Mouse (Mus musculus) kidney, adult 11 months (tissue): ENCODE measurements at regions not wholly inside any gene's neighbourhood (a gene's known extent, or its start where the extent isn't known, plus 50 kb on each side); places are given as distances from the start of the nearest gene placed in this dataset.
"Not testable (repeated sequence)": the region's sequence is repeated elsewhere in the genome, so short reads cannot be mapped to it uniquely, and the experiment has no call there.

ENCODE experiments used
- DNase-seq: peaks from one replicate; pipeline ENCODE4 v3.0.0; 2022

DNA sequence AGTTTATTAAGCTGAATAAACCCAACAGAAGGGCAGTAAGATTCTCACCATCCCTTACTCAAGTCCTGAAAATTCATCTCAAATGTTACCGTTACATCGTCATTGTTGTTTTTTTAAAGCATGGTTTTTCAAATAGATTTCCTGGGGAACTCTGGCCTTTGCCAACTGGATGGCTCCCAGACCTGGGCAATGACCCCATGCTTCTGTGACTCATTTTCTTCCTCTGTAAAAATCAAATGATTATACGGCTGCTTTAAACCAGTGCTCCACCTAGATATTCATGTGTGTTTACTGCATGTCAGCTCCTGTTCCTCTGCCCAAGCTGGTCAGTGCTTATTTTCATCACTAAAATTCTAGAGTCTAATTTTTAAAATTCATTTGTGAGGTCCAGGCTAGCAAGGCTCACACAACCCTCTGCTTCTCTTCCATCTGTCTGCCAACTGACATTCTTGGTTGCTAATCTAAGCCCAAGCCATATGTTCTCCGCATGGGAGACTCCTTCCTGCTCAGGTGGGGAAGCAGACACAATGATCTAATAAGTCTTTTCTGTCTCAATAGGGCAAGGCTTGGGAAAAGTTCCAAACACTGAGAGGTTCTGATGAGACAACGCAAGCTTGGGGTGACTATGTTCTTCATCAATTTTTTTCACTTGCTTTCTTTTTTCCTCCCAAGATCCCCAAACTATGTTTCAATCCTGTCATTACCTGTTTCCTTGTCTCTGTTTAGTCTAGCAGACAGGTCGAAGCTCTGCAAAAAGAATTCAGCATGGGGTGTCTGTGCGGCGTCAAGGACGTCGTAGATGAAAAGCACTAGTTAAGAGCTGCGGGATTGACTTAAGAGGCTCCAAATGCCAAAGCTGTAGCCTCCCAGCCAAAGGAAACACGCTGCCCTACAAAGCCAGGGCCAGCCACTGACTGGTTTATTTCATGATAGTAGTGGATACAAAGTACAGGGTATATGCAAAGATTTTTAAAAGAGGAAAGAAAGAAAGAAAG, 594.7 kb downstream of the Efna5 start:
- no peak for DNase-seq

DNA sequence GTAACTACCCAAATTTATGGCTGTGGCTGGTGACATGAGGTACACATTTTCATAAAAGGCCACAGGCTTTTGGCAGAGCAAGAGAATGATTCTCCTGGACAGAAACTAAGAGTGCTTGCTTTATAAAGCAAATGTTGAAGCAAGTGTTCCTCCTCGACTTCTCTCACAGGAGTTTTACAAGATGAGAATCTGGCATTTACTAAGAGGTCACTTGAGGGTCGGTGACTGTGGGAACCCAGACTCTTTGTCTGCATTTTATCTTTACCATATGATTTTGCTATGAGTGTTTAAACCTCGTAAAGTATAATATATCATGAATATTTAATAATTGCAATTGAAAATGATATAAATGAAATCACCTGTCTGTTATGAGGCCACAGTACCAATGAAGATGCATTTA, 600.9 kb downstream of the Efna5 start:
- no peak for DNase-seq

DNA sequence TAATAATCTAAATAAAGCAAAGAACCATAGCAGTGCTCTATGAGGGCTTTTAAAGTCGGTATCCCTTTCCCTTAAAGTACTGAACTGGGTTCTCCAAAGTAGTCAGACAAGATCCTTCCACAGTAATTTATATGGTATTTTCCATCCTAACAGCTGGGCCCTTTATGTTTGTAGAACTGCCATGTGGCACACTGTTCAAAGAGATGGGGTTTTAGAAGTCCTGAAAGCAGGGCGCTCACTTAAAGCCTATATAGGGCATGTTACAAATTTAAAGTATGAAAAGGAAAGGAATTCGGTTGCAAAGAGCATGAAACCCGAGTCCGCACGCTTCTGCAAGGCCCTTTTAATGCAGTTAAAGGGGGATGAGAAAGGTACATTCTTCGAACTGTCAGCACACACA, 609.7 kb downstream of the Efna5 start:
- DNase-seq = no peak

DNA sequence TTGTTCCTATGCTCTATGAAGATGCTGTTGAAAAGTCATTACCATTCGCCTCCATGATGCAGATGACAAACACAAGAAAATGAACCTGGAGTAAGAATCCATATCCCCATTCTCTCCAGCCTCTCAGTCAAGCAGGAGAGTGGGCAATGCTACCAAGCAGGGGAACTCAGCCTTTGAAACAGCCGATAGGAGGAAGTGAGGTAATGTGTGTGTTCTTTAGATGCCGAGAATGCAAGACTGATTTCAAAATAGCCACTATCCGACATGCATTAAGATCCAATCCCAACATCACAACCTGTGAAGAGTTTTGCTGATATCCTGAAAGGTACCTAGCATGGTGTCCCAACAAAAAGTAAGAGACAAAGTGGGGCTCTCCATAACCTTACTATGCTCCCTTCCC, 611.8 kb downstream of the Efna5 start:
- DNase-seq = no peak

DNA sequence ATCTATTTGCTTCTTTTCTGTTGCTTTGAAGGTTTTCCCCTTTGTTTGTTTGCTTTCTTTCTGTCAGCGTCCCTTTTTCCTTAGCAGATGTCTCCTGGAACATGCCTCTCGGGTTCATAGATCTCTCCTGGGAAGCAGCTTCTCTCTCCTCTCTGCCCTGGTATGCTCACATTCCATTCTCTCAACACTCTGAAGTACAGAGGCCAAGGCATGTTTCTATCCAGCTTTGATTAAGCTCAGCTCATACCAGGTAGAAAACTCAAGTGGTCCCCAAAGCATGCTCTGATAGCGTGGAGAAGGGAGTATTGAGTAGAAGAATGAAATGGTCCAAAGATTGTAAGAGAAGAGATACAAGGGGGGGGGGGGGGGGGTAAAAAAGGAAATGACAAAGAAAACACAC, 627.7 kb downstream of the Efna5 start:
- no peak for DNase-seq

DNA sequence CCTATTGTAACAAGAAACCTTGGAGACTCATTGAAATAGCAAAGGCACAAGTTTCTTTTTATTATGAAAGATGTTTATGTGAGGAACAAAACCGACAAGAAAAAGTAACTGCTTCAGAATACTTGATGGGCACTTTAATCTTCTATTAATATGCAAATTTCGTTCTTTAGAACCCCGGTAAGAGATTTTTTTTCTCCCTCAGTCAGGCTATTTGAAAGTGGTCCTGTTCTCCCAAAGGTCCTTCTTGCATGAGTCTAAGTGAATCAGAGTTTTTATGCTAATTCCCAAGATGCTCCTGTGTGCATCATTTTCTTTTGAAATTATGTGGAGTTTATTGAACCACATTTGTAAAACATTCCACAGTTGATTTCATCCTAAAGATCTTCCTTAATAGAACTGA, 633.1 kb downstream of the Efna5 start:
- no peak for DNase-seq

DNA sequence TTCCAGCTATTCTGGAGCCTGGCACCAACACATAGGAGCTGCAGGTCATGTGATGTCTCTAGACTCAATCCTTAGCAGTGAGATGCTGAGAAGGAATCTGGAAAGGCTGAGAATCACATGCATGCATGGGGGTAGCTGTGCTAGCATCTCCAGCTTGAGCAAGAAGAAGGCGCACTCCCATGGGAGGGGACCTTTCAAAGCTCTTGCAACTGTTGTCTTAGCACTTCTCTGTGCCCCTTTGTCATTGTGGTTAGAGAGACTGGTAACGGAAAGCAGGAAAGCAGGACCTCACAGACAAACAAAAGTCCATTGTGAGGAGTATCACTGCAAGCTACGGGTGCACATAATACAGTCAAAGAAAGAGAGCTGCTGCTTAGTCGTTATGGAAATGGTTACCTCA, 634.5 kb downstream of the Efna5 start:
- DNase-seq = no peak

DNA sequence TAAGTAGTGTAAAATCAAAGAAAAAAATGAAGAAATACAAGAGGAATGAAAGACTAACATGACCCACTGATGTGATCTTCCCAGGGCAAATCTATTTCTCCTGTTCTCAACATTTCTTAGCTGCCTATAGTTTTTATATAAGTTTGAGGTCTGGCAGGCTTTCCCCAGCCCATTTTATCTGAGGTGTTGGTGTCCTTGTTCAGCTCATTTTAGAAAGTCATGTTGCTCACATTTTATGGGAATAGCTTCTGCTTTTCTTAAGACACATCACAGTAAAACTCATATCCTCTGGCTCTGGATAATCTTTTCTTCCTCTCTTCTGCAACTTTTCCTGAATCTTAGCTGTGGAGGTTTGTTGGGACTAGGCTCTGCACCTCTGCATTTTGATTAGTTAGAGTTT, 650.2 kb downstream of the Efna5 start:
- no peak for DNase-seq

DNA sequence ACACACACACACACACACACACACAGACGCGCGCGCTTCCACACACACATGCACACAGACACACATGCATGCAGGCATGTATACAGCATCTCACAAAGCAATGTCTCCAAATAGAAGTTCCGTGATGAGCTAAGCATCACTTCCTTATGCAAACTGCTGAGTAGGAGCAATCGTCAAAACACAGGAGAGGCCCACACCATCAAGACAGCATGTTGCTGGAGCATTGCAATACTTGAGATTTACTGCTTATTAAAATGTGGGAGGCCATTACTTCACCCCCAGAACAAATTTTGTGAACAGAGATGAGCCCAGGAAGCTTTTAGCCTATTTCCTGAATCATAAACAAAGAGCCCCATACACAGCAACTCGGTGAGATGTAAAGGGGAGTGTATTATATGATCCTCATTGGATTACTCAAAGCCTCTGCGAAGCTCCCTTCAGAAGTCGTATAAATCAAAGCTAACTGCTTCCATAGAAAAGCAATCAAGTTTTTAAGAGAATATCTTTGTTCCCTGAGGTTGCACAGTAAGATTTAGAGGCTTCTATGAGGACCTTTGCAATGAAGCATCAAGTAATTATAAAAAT, 670.6 kb downstream of the Efna5 start:
- DNase-seq = no peak

DNA sequence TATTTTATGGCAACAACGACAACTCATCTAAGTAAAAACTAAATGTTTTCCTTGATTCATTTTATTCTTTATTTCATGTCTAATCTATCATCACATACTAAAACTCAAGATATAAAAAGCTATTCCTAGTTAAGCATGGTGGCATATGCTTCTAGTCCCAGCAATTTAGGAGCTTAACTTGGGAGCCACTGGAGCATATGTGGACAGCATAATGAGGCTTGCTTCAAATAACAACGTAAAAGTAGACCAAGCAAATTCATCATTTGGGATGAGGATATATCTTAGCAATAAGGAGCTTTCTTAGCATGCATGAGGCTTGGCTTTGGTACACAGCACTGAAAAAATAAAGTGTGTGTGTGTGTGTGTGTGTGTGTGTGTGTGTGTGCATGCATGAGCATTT, 678.5 kb downstream of the Efna5 start:
- DNase-seq = no peak

DNA sequence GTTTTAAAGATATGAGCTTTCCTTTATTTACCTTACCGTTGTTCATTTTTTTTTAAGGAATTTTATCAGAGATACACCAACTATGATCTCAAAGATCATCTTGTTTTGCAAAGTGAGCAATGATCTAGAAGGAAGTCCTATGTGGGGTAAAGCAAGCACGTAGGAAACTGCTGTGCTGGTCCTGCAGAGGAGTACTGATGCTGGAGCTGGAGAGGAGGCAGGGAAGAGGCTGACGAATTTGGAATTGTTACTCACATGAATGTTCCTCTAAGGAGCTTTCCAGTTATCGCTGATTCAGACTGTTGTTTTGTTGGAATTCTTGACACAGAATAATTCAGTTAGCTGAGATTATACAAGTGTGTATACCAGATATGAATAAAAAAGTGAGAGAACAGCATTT, 680.6 kb downstream of the Efna5 start:
- DNase-seq = no peak

DNA sequence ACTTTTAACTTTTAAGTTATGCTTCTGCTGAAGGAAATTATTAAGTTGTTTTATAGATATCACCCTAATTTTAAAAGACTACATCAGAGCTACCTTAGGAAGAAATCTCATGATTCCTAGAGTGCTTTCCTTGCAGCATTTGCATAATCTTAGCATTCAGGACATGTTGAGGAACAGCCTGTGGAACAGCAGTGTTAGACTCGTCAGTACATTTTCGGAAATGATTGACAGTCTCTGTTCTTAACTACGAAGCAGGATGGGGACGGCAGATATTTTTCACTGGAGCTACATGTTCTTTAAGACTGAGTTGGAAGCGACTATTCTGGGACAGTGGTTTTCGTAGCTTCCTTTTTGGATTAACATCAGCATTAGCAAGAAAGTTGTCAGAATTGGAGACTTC, 681.6 kb downstream of the Efna5 start:
- DNase-seq = no peak

DNA sequence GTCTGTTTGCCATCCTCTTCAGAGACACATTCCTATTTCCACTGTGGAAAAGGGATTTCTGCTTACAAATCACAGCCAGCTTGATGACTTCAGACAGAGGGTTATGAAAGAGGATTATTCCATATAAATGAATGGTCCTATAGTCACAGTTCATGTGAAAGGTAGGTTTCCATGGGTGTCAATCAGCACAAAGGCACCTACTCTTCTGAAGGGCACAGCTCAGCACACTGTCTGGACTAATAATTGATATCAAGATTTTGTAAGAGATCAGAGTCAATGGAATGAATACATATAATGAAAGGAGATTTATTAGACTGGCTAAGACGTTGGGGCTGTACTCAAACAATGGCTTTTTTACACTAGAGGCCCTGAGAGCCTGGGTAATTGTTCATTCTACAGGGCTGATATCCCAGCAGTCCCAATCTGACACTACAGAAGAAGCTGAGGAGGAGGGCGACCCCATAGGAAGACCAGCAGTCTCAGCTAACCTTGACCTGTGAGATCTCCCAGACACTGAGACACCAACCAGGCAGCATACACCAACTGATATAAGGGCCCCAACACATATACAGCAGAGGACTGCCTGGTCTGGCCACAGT, 702.4 kb downstream of the Efna5 start:
- DNase-seq = no peak

DNA sequence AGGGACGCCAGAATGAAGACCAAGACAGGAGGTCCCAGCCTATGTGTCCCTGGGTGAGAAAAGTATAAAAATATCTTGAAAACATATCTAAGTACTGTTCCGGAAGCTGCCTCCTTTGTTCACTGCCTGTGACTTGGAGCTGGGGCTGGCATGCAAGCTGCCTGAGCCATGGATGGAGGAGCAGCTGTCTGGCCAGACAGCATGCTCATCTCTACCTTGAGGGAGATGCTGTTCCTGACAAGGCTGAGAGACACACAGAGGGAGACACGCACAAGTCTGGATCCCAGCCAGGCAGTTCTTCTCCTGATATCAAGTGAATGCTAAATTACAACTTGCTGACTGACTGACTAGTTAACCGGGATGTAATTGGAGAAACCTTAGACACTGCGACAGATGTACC, 704.8 kb downstream of the Efna5 start:
- no peak for DNase-seq

DNA sequence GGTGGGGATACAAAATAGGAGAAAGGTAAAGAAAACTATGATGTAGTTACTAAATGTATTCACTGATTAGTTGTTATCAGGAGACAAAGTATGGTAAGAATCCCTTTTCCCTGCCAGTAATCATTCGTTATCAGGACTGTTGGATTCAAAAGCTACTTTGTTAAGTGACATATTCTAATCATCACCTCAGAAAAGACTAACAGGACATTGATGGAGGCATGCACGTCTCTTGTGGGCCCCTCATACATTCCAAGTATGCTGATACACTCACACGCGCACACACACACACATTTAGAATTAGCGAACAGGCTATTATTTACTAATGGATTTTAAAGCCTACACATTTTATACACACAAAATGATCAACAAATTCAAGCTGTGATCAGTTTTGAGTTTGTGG, 708.8 kb downstream of the Efna5 start:
- no peak for DNase-seq

DNA sequence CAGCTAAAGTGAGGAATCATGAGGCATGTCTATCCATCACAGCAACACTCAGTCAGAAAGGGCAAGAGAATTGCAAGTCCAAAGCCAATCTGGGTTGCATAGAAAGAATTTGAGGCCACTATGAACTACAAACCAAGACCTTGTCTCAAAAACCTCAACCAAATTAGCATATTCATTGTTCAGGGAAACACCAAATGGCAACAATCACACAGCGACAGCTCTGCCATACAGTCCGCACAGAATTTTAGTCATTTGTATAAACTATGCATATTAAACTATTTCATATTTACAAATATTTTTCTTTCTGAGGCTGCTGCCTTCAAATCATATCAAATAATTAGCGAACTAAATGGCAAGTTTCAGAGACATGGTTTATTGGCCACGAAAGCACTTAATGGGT, 709.6 kb downstream of the Efna5 start:
- DNase-seq = no peak

DNA sequence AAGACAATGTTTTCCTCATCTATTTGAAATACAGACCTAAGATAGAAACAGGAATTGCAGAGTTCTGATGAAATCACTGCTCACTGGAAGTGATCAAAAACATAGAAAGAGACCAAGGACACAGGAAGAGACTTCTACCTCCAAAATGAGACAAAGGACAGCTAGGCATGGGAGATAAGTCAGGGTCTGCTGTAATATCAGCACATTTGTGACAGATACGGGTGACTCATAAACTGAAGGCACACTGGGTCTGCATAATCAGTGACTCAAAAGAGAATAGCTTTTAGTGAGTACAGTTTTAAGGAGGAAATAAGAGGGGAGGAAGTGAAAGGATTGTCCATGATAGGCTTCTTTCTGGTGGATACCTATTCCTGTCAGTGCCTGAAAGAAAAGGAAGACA, 719.7 kb downstream of the Efna5 start:
- DNase-seq = no peak

DNA sequence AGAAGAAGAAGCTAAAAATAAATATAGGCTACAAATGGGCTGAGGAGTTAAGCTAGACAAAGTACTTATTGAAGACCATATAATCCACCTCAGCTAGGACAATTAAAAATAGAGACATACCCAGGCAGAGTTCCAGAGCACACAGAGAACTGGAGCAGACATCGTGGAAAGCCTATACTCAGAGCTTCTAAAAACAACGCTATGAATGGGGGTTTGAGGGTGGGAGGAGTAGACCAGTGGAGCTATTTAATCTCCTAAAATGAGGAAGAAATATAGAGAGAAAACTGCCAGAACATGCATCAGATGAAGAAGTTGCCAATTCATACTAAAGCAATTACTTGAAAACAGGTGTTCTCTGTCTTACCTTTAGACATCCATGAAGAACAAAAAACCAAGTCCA, 720.8 kb downstream of the Efna5 start:
- DNase-seq = no peak

DNA sequence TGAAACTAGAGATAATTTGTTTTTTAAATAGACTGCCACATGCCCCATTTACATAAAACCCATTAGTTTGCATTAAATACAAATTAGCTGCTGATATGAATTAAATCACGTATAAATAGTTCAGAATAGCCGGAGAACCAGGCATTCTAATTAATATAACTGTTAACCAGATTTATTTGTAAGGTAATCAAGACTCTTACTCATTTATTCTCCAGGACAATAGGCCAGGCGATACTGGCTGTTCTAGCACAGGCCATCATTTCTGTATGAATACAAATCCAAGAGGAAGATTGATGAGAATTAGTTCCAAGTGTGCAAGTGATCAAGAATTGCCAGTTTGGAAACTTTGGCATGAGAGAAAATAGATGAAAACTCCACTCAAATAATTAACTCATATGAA, 746.1 kb downstream of the Efna5 start:
- no peak for DNase-seq

DNA sequence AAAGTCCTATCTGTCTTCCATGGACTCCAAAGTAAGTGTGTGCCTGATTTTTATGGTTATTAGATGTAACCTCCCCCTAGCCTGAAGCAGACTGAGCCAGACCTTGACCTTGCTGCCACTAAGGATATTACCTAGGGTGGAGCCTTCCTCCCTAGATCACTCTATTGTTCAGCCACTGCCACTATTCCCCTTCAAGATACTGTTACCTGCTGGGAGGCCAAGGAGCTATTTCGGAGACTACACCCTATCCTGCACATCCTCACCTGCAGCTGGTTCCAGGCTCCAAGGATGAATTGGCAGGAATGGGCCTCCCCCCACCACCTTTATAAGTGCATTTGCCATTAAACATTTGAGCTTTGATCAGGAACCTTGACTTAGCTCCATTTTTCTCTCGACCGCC, 769.4 kb downstream of the Efna5 start:
- DNase-seq = not testable (repeated sequence)

DNA sequence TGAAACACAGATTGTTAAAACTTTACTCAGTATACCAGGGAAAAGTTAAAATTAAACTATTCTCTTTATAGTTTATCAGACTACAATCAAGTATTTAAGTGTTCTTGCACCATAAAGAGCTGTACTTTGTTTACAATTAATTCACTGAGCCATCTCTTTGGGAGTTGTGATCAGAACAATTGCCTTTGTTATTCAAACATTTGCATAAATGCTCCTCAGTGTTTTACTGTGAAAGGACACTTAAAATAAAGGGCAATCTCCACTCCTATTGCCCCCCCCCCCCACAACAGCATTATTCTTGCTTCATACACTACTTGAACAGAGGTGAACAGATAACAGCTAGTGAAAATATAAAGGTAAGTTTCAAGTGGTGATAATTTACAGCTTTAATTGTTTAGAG, 772.1 kb downstream of the Efna5 start:
- no peak for DNase-seq

DNA sequence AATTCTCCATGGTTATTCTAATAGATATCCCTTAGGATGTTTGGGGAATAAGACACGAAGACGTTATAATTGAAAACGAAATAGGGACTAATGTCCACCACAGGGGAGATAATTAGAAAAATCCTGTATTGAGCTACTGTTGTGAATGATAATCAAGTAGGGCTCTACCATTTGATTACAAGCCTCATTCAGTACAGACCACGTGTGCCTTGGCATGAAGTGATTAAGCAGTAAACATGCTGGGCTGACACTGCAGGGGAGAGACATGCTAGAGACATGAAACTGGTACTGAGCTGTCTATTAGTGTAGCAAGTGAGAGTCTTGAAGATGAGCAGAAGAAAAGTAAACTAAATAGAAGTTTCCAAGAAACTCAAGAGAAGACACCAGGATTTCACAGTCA, 797.8 kb downstream of the Efna5 start:
- no peak for DNase-seq

DNA sequence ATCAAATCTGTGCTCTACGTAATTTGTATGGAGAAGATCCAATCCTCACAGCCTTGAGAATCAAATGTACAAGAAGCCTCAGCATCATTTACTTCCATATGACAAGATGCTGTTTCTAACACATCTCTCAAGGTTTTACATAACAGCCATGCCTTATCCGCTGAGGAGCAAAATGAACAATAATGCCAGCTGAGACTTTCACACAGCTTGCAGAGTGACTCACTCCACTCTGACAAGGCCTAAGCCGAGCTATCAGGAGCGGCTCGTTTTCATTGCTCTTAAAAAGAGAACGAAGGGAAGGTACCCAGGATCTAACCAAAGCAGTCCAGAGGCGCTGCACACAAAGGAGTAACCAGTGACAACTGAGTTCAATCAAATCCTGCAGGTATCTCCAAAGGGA, 803.5 kb downstream of the Efna5 start:
- no peak for DNase-seq

DNA sequence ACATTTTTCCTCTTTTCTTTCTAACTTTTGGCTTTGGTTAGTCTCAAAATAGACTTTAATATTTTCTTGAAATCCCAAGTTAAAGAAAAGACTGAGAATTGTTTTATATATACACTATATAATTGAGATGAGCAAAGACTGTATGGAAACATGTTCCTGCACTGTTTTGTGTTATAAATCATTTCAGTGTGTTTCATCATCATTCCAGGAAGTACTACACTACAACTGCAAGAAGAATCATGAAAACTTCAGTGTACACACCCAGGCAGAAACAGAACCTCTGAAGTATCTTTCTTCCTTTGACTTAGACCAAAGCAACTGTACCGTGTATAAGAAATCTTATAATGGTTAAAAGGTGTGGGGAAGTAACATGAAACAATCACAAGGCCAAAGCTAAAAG, 816.2 kb downstream of the Efna5 start:
- no peak for DNase-seq
